Mouse (Mus musculus): ENCODE data around the gene Prss8. TPM values are rescaled to one million over a fixed set of nuclear protein-coding genes. Genes with fewer than 3 reads are reported as not detected.
"Not testable (repeated sequence)": the region's sequence is repeated elsewhere in the genome, so short reads cannot be mapped to it uniquely, and the experiment has no call there.

The Prss8 gene
- polyA plus RNA-seq, 1 experiment, result not detected

GRCm38 (mm10) chr7:127946470-127947023 lies 16.6 kb upstream of the Prss8 start, which contains the start of gene Prss36:
TSS of gene Prss36 (minus strand) at chr7:127946725.
- H3K4me3 ChIP-seq (ENCODE audit: insufficient read depth, low read length), result no peak within 1 kb of the TSS
- no peaks in the 10 kb centered on the region; the same call in 1 of the 2 replicates for H3K4me1 ChIP-seq (ENCODE audit: control insufficient read depth, insufficient read depth, low read length)
- no peak for TF ChIP-seq CTCF (IDR thresholded peaks at IDR 0.05; ENCODE audit: borderline replicate concordance, insufficient read depth, low read length)
- no peak for TF ChIP-seq POLR2A (IDR thresholded peaks at IDR 0.05; ENCODE audit: low read depth, low read length)
- no peak within 1 kb of the TSS for H3K27ac ChIP-seq (ENCODE audit: insufficient read depth, low read length)

GRCm38 (mm10) chr7:127944614-127945013 lies 14.7 kb upstream of the Prss8 start:
- TF ChIP-seq POLR2A (IDR thresholded peaks at IDR 0.05; ENCODE audit: low read depth, low read length) (peak; percentile 31; the same call in 1 of the 2 replicates), CTCF (IDR thresholded peaks at IDR 0.05; ENCODE audit: borderline replicate concordance, insufficient read depth, low read length) (no peak)
- Histone ChIP-seq H3K27ac (ENCODE audit: insufficient read depth, low read length) (no peak overlapping the region), H3K4me3 (ENCODE audit: insufficient read depth, low read length) (no peak overlapping the region), H3K4me1 (ENCODE audit: control insufficient read depth, insufficient read depth, low read length) (no peaks in the 10 kb centered on the region; the same call in 1 of the 2 replicates)

GRCm38 (mm10) chr7:127942097-127942496 lies 12.2 kb upstream of the Prss8 start:
- H3K27ac ChIP-seq (ENCODE audit: insufficient read depth, low read length); H3K4me1 ChIP-seq (ENCODE audit: control insufficient read depth, insufficient read depth, low read length); H3K4me3 ChIP-seq (ENCODE audit: insufficient read depth, low read length): not testable (repeated sequence)

GRCm38 (mm10) chr7:127936216-127936884 lies 6.4 kb upstream of the Prss8 start:
- H3K27ac ChIP-seq (ENCODE audit: insufficient read depth, low read length), result no peak overlapping the region
- no peak for TF ChIP-seq CTCF (IDR thresholded peaks at IDR 0.05; ENCODE audit: borderline replicate concordance, insufficient read depth, low read length)
- TF ChIP-seq POLR2A (IDR thresholded peaks at IDR 0.05; ENCODE audit: low read depth, low read length), result no peak
- H3K4me1 ChIP-seq (ENCODE audit: control insufficient read depth, insufficient read depth, low read length), result peaks cover 12% of the 10 kb centered on the region
- H3K4me3 ChIP-seq (ENCODE audit: insufficient read depth, low read length), result peak overlapping the region; percentile 51

DNA sequence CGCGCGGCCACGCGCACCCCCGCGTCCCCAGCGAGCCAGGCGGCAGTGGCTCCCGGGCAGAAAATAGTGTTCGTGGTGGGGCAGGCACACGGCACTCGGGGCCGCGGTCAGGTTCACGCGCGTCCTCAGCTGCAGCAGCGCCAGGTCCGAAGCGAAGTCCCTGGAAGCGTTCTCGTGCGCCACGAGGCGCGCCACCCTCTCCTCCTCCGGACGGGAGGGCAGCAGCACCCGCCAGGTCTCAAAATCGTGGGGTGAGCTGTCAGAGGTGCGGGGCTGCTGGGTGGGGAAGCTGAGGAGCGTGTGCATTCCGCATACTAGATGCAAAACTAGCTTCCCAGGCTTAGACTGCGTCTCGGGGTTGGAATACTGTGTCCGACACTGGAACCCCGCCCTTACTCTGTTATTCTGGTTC lies 5.8 kb upstream of the Prss8 start:
- Histone ChIP-seq H3K27ac (ENCODE audit: insufficient read depth, low read length) (no peak overlapping the region), H3K4me3 (ENCODE audit: insufficient read depth, low read length) (peak overlapping the region; percentile 51), H3K4me1 (ENCODE audit: control insufficient read depth, insufficient read depth, low read length) (peaks cover 15% of the 10 kb centered on the region)
- TF ChIP-seq CTCF (IDR thresholded peaks at IDR 0.05; ENCODE audit: borderline replicate concordance, insufficient read depth, low read length), result no peak
- TF ChIP-seq POLR2A (IDR thresholded peaks at IDR 0.05; ENCODE audit: low read depth, low read length), result no peak

GRCm38 (mm10) chr7:127935028-127935722 lies 5.3 kb upstream of the Prss8 start:
- H3K4me3 ChIP-seq (ENCODE audit: insufficient read depth, low read length), result peak overlapping the region; percentile 51
- TF ChIP-seq POLR2A (IDR thresholded peaks at IDR 0.05; ENCODE audit: low read depth, low read length), result peak; percentile 76
- TF ChIP-seq CTCF (IDR thresholded peaks at IDR 0.05; ENCODE audit: borderline replicate concordance, insufficient read depth, low read length), result peak; percentile 67
- H3K4me1 ChIP-seq (ENCODE audit: control insufficient read depth, insufficient read depth, low read length), result peaks cover 15% of the 10 kb centered on the region
- peak overlapping the region; percentile 36 for H3K27ac ChIP-seq (ENCODE audit: insufficient read depth, low read length)

- Histone ChIP-seq H3K4me3 (ENCODE audit: insufficient read depth, low read length) (no peak overlapping the region), H3K27ac (ENCODE audit: insufficient read depth, low read length) (no peak overlapping the region), H3K4me1 (ENCODE audit: control insufficient read depth, insufficient read depth, low read length) (peaks cover 15% of the 10 kb centered on the region)
- TF ChIP-seq POLR2A (IDR thresholded peaks at IDR 0.05; ENCODE audit: low read depth, low read length), result no peak
- TF ChIP-seq CTCF (IDR thresholded peaks at IDR 0.05; ENCODE audit: borderline replicate concordance, insufficient read depth, low read length), result no peak
Observed at GRCm38 (mm10) chr7:127934075-127934474, 4.2 kb upstream of the Prss8 start.

- H3K4me1 ChIP-seq (ENCODE audit: control insufficient read depth, insufficient read depth, low read length), result peaks cover 15% of the 10 kb centered on the region
- peak overlapping the region; percentile 77 for H3K27ac ChIP-seq (ENCODE audit: insufficient read depth, low read length)
- H3K4me3 ChIP-seq (ENCODE audit: insufficient read depth, low read length), result no peak overlapping the region
- no peak for TF ChIP-seq CTCF (IDR thresholded peaks at IDR 0.05; ENCODE audit: borderline replicate concordance, insufficient read depth, low read length)
Observed at GRCm38 (mm10) chr7:127932273-127933031, 2.5 kb upstream of the Prss8 start.

- peak overlapping the region; percentile 77 for H3K27ac ChIP-seq (ENCODE audit: insufficient read depth, low read length)
- TF ChIP-seq POLR2A (IDR thresholded peaks at IDR 0.05; ENCODE audit: low read depth, low read length) (no peak), CTCF (IDR thresholded peaks at IDR 0.05; ENCODE audit: borderline replicate concordance, insufficient read depth, low read length) (no peak)
- no peak overlapping the region for H3K4me3 ChIP-seq (ENCODE audit: insufficient read depth, low read length)
- peaks cover 15% of the 10 kb centered on the region for H3K4me1 ChIP-seq (ENCODE audit: control insufficient read depth, insufficient read depth, low read length)
Observed at GRCm38 (mm10) chr7:127931351-127932135, 1.6 kb upstream of the Prss8 start.

Measured in embryonic fibroblast, embryonic 13.5 days (primary cell).